Mouse (Mus musculus) urinary bladder, postnatal 14 days (tissue): ENCODE data around the gene Tmprss4.

Source experiments
- DNase-seq: peaks from one replicate; pipeline ENCODE4 v3.0.0; 2021; ENCODE audit warnings: low spot score

Gene Tmprss4

GRCm38 (mm10) chr9:45203797-45204410 is at the start of gene Tmprss4:
Tmprss4 (minus strand) TSS chr9:45204092.
- peak; percentile 59 for DNase-seq

GRCm38 (mm10) chr9:45252395-45252794 is 48.5 kb upstream of the Tmprss4 start:
- DNase-seq: no peak

- DNase-seq: no peak
These were observed 48.1 kb upstream of the Tmprss4 start for GRCm38 (mm10) chr9:45251990-45252389.

- DNase-seq: no peak
These were observed 47.4 kb upstream of the Tmprss4 start for GRCm38 (mm10) chr9:45251281-45251680.

- no peak for DNase-seq
These were observed 46.4 kb upstream of the Tmprss4 start for GRCm38 (mm10) chr9:45250306-45250705.

- no peak for DNase-seq
These were observed 43.6 kb upstream of the Tmprss4 start for GRCm38 (mm10) chr9:45247536-45247935.

GRCm38 (mm10) chr9:45246060-45246459 is 42.2 kb upstream of the Tmprss4 start:
- DNase-seq: no peak

GRCm38 (mm10) chr9:45245432-45245831 is 41.5 kb upstream of the Tmprss4 start:
- no peak for DNase-seq

- no peak for DNase-seq
These were observed 37.5 kb upstream of the Tmprss4 start for GRCm38 (mm10) chr9:45241397-45241796.

- DNase-seq: no peak
These were observed 32.9 kb upstream of the Tmprss4 start for GRCm38 (mm10) chr9:45236744-45237143.

GRCm38 (mm10) chr9:45235668-45236227 is 31.9 kb upstream of the Tmprss4 start:
- no peak for DNase-seq

GRCm38 (mm10) chr9:45229359-45229758 is 25.5 kb upstream of the Tmprss4 start:
- DNase-seq: no peak

GRCm38 (mm10) chr9:45221567-45221966 is 17.7 kb upstream of the Tmprss4 start:
- peak; percentile 96 for DNase-seq

GRCm38 (mm10) chr9:45219644-45220043 is 15.8 kb upstream of the Tmprss4 start:
- no peak for DNase-seq

GRCm38 (mm10) chr9:45215526-45216179 is 11.8 kb upstream of the Tmprss4 start:
- no peak for DNase-seq

GRCm38 (mm10) chr9:45212001-45212400 is 8.1 kb upstream of the Tmprss4 start:
- no peak for DNase-seq

GRCm38 (mm10) chr9:45207015-45207743 is 3.3 kb upstream of the Tmprss4 start:
- DNase-seq: no peak

GRCm38 (mm10) chr9:45206121-45206520 is 2.2 kb upstream of the Tmprss4 start:
- no peak for DNase-seq

GRCm38 (mm10) chr9:45205143-45205542 is 1.3 kb upstream of the Tmprss4 start:
- no peak for DNase-seq

GRCm38 (mm10) chr9:45202021-45202798 is 1.7 kb downstream of the Tmprss4 start:
- no peak for DNase-seq

- DNase-seq: no peak
These were observed 2.5 kb downstream of the Tmprss4 start for GRCm38 (mm10) chr9:45201319-45201947.

GRCm38 (mm10) chr9:45197549-45197948 is 6.3 kb downstream of the Tmprss4 start:
- no peak for DNase-seq
